Mouse (Mus musculus): Measurements from ENCODE around the gene Sp1. TPM values are rescaled to one million over a fixed set of nuclear protein-coding genes. Genes with fewer than 3 reads are reported as not detected.

The Sp1 gene
- 7.0 and 13.8 TPM in 2 replicates for polyA plus RNA-seq (2012; rRNA removed)

DNA sequence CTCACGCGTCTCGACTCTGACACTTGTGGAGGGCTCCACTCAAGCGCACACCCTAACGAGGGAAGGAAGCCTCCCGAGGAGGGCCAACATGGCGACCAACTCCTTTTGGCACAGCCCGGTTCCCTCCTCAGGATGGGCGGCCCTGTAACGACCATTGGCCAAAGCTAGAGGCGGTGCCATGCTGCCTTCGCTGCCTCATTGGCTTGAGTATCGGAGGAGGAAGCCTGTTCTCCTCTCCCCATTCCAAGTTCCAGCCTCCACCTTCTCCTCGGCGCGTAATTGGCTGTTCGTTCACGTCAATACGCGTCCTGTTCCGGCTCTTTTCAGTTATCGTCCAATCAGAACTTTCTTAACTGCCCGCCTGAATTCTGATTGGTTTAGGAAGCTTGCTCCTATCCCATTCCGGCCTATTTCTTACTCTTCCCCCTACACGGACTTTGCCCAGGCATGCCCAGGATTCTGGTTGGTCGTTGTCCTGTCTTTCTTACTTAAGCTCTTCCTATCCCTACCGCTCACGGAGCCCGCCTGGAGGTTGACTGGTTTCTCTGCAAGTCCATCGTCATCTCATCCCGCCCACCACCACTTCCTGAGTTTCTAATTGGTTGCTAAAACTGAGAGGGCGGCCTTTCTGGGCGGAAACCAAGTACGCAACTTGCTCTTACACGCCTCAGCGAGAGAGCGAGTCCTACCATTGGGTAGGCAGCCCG lies at the start of gene Sp1:
Sp1 (plus strand) TSS at position 655 of the 707 bp plus-strand sequence.
- H3K4me1 ChIP-seq (ENCODE audit: control insufficient read depth, insufficient read depth, insufficient read length, low read length): peaks cover 19% of the 10 kb centered on the region
- H3K27ac ChIP-seq (ENCODE audit: insufficient read depth, low read depth, low read length): peak within 1 kb of the TSS; percentile 99
- peaks cover 23% of the 10 kb centered on the region for H3K36me3 ChIP-seq (ENCODE audit: control insufficient read depth, insufficient read depth, low read length)
- under 1% methylated on average over 38 of the region's 38 CpGs for WGBS
- no peaks in the 10 kb centered on the region for H3K27me3 ChIP-seq (ENCODE audit: control insufficient read depth, insufficient read depth, low read length)
- H3K4me3 ChIP-seq (ENCODE audit: low read depth, low read length): peak within 1 kb of the TSS; percentile 65
- TF ChIP-seq POLR2A (IDR thresholded peaks at IDR 0.05; ENCODE audit: low read depth, low read length) (peak; percentile 97; the same call in 1 of the 2 replicates), CTCF (IDR thresholded peaks at IDR 0.05; ENCODE audit: extremely low read depth, insufficient read length, insufficient replicate concordance, low read depth, low read length) (no peak)

DNA sequence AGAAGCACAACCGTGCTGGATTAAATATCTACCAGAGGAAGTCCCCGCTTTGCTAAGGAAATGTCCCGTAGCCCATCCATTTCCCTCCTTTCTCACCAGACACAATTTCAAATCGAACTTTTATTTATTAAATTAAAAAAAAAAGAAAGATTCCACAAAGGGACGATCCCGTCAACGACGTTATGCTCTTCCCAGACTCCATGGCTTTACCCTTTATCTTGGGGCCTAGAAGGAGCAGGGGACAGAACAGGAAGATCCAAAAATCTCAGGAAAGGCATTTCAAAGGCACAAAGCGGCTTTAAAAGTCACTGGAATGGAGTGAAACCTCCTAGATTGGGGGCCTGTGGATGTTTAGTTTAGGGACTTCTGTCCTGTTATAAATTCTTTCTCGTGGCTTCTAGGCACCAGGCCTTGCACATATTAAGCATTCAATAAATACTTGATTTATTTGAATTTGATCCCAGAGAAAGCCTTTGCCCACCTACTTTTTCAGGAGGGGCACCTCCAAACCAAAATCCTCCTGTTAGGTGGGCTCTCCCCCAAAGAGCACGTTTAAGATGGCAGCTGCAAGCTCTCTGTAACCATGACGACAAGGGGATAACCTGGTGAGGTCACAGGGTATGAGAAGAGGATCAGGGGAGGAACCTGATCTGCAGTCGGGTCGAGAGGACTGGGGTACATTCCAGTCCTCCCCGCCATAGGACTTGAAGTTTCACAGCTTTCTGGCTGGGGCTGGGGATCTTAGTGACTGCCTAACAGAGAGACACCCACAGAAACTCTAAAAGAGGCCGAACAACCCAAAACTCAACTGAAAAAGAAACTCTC lies 49.2 kb upstream of the Sp1 start:
- 75% methylated on average over 16 of the region's 16 CpGs for WGBS
- H3K27ac ChIP-seq (ENCODE audit: insufficient read depth, low read depth, low read length): no peak overlapping the region
- peaks cover 9% of the 10 kb centered on the region; the same call in 1 of the 2 replicates for H3K4me1 ChIP-seq (ENCODE audit: control insufficient read depth, insufficient read depth, insufficient read length, low read length)
- H3K36me3 ChIP-seq (ENCODE audit: control insufficient read depth, insufficient read depth, low read length): no peaks in the 10 kb centered on the region
- peaks cover 34% of the 10 kb centered on the region for H3K27me3 ChIP-seq (ENCODE audit: control insufficient read depth, insufficient read depth, low read length)
- TF ChIP-seq POLR2A (IDR thresholded peaks at IDR 0.05; ENCODE audit: low read depth, low read length) (no peak), CTCF (IDR thresholded peaks at IDR 0.05; ENCODE audit: extremely low read depth, insufficient read length, insufficient replicate concordance, low read depth, low read length) (no peak)
- H3K4me3 ChIP-seq (ENCODE audit: low read depth, low read length): no peak overlapping the region

DNA sequence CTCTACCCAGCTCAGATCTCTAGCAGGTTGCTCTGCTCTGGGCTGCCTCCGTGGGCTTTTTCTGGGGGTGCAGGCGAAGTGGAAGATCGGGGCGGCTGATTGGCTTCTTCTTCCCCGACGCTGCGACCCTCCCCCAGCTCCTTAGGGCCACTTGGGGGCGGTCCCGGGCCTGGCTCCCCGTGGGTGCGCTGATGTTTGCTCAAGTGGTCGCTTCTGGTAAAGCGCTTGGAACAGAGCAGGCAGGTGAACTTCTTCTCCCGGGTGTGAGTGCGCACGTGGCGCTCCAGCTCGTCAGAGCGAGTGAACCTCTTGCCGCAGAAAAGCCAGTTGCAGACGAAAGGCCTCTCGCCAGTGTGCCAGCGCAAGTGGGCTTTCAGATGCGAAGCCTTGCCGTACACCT lies 47.8 kb upstream of the Sp1 start:
- Histone ChIP-seq H3K27ac (ENCODE audit: insufficient read depth, low read depth, low read length) (no peak overlapping the region), H3K4me3 (ENCODE audit: low read depth, low read length) (no peak overlapping the region), H3K4me1 (ENCODE audit: control insufficient read depth, insufficient read depth, insufficient read length, low read length) (peaks cover 9% of the 10 kb centered on the region; the same call in 1 of the 2 replicates), H3K27me3 (ENCODE audit: control insufficient read depth, insufficient read depth, low read length) (peaks cover 44% of the 10 kb centered on the region), H3K36me3 (ENCODE audit: control insufficient read depth, insufficient read depth, low read length) (no peaks in the 10 kb centered on the region)
- TF ChIP-seq POLR2A (IDR thresholded peaks at IDR 0.05; ENCODE audit: low read depth, low read length): no peak
- TF ChIP-seq CTCF (IDR thresholded peaks at IDR 0.05; ENCODE audit: extremely low read depth, insufficient read length, insufficient replicate concordance, low read depth, low read length): no peak
- 8% methylated on average over 25 of the region's 25 CpGs for WGBS

DNA sequence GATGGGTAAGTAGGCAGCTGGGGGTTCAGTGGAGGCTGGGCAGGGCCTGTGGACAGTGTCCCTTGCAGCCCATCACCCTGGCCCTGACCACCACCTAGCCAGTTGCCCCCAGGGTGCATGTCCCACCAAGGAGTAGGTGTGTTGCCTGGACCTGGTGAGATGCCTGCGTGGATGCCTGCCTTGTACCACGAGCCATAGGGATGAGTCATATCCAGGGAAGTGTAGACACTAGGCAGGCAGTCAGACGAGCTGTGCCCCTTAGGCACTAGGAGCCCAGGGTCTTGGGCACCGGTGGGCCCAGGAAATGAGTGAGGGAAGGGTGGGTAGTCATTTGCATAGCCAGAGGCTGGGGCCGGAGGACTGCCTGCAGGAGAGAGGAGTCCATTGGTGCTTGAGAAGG lies 47.1 kb upstream of the Sp1 start:
- H3K36me3 ChIP-seq (ENCODE audit: control insufficient read depth, insufficient read depth, low read length): no peaks in the 10 kb centered on the region
- no peak for TF ChIP-seq POLR2A (IDR thresholded peaks at IDR 0.05; ENCODE audit: low read depth, low read length)
- no peak for TF ChIP-seq CTCF (IDR thresholded peaks at IDR 0.05; ENCODE audit: extremely low read depth, insufficient read length, insufficient replicate concordance, low read depth, low read length)
- WGBS: 33% methylated on average over 5 of the region's 5 CpGs
- H3K27me3 ChIP-seq (ENCODE audit: control insufficient read depth, insufficient read depth, low read length): peaks cover 42% of the 10 kb centered on the region
- no peak overlapping the region for H3K27ac ChIP-seq (ENCODE audit: insufficient read depth, low read depth, low read length)
- no peak overlapping the region for H3K4me3 ChIP-seq (ENCODE audit: low read depth, low read length)
- H3K4me1 ChIP-seq (ENCODE audit: control insufficient read depth, insufficient read depth, insufficient read length, low read length): peaks cover 9% of the 10 kb centered on the region; the same call in 1 of the 2 replicates

- Histone ChIP-seq H3K27me3 (ENCODE audit: control insufficient read depth, insufficient read depth, low read length) (peaks cover 29% of the 10 kb centered on the region), H3K27ac (ENCODE audit: insufficient read depth, low read depth, low read length) (no peak overlapping the region), H3K36me3 (ENCODE audit: control insufficient read depth, insufficient read depth, low read length) (no peaks in the 10 kb centered on the region), H3K4me3 (ENCODE audit: low read depth, low read length) (no peak overlapping the region), H3K4me1 (ENCODE audit: control insufficient read depth, insufficient read depth, insufficient read length, low read length) (no peaks in the 10 kb centered on the region)
- WGBS: 22% methylated on average over 14 of the region's 14 CpGs
- TF ChIP-seq CTCF (IDR thresholded peaks at IDR 0.05; ENCODE audit: extremely low read depth, insufficient read length, insufficient replicate concordance, low read depth, low read length): no peak
- no peak for TF ChIP-seq POLR2A (IDR thresholded peaks at IDR 0.05; ENCODE audit: low read depth, low read length)
Measured at GRCm38 (mm10) chr15:102362648-102363047, 43.3 kb upstream of the Sp1 start.

DNA sequence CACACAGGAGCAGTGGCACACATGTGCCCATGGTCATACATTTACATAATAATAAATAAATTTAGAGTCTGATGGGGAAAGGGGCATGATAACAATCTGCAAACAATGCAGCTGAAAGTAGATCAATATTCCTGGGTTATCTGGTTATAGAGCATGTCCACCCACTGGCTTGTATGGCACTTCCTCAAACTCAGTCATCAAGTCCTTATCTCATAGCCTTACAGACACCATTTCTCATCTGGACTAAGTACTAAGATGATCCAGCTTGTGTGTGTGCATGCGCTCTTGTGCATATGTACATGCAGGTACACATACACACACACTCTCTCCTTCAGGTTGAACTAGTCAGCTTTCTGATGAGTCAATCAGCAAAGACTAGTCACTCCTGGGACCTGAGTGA lies 41.3 kb upstream of the Sp1 start:
- WGBS: 86% methylated on average over 1 of the region's 1 CpGs

GRCm38 (mm10) chr15:102366238-102366637 lies 39.7 kb upstream of the Sp1 start:
- WGBS: 21% methylated on average over 7 of the region's 7 CpGs
- Histone ChIP-seq H3K36me3 (ENCODE audit: control insufficient read depth, insufficient read depth, low read length) (no peaks in the 10 kb centered on the region), H3K4me3 (ENCODE audit: low read depth, low read length) (no peak overlapping the region), H3K4me1 (ENCODE audit: control insufficient read depth, insufficient read depth, insufficient read length, low read length) (no peaks in the 10 kb centered on the region), H3K27me3 (ENCODE audit: control insufficient read depth, insufficient read depth, low read length) (peaks cover 33% of the 10 kb centered on the region), H3K27ac (ENCODE audit: insufficient read depth, low read depth, low read length) (no peak overlapping the region)
- no peak for TF ChIP-seq CTCF (IDR thresholded peaks at IDR 0.05; ENCODE audit: extremely low read depth, insufficient read length, insufficient replicate concordance, low read depth, low read length)
- no peak for TF ChIP-seq POLR2A (IDR thresholded peaks at IDR 0.05; ENCODE audit: low read depth, low read length)

More for the DNA sequence above, 41.3 kb upstream of the Sp1 start:
- H3K4me3 ChIP-seq (ENCODE audit: low read depth, low read length): no peak overlapping the region
- TF ChIP-seq CTCF (IDR thresholded peaks at IDR 0.05; ENCODE audit: extremely low read depth, insufficient read length, insufficient replicate concordance, low read depth, low read length) (no peak), POLR2A (IDR thresholded peaks at IDR 0.05; ENCODE audit: low read depth, low read length) (no peak)
- H3K27ac ChIP-seq (ENCODE audit: insufficient read depth, low read depth, low read length): no peak overlapping the region
- H3K36me3 ChIP-seq (ENCODE audit: control insufficient read depth, insufficient read depth, low read length): no peaks in the 10 kb centered on the region
- H3K27me3 ChIP-seq (ENCODE audit: control insufficient read depth, insufficient read depth, low read length): peaks cover 24% of the 10 kb centered on the region
- no peaks in the 10 kb centered on the region for H3K4me1 ChIP-seq (ENCODE audit: control insufficient read depth, insufficient read depth, insufficient read length, low read length)
